Mouse (Mus musculus) frontal cortex, postnatal 14 days (tissue): Measurements from ENCODE around the gene Ptprs.
A peak's percentile ranks its signal among the peaks of the same experiment; 100 is the strongest.

ENCODE experiments used
- DNase-seq, 2 experiments: peaks; one replicate each; pipeline ENCODE4 v3.0.0; 2022; ENCODE audit warnings: low spot score in 2 of 2

Ptprs gene

DNA sequence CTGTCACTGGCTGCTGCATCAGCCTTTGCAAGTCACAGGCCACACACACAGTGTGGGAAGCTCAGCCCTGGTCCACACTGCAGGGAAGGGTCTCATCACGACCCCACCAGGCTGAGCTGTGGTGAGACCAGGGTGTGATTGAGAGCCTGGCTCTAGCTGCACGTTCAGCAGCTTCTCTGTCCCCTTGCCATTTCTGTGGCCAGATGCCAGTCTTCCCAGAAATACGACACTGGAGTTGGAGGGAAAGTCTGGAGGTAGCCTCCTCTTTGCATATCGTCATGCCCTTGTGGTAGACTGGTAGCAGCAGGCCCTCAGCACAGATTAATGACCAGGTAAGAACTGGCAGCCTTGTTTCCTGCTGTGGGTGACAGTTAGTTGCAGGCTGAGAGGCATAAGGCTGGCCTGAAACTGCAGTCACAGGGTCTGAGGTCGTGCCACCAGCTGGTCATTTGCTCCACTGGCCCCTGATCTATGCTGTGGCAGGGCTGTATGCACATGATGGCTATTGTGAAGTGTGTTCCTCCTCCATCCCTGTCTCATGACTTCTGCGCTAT, 96.9 kb downstream of the Ptprs start:
- no peak for DNase-seq

DNA sequence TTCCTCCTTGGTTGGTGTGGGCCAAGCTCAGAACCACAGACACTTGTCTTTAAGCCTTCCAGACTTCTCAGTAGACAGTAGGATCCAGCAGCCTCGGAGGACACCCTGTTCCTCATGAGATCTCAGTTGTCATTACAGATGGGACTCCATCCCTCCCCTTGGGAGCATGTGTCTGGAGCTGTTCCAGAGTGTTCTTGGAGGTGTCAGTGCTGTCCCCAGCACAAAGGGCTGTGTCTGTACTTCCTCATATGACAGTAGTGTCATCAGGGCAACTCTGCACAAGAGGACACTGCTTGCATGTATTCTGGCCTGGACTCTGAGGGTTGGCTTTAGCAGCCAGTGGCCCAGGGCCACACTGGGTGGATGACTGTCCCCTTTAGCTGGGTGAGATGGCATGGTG, 101.4 kb downstream of the Ptprs start:
- DNase-seq = no peak

DNA sequence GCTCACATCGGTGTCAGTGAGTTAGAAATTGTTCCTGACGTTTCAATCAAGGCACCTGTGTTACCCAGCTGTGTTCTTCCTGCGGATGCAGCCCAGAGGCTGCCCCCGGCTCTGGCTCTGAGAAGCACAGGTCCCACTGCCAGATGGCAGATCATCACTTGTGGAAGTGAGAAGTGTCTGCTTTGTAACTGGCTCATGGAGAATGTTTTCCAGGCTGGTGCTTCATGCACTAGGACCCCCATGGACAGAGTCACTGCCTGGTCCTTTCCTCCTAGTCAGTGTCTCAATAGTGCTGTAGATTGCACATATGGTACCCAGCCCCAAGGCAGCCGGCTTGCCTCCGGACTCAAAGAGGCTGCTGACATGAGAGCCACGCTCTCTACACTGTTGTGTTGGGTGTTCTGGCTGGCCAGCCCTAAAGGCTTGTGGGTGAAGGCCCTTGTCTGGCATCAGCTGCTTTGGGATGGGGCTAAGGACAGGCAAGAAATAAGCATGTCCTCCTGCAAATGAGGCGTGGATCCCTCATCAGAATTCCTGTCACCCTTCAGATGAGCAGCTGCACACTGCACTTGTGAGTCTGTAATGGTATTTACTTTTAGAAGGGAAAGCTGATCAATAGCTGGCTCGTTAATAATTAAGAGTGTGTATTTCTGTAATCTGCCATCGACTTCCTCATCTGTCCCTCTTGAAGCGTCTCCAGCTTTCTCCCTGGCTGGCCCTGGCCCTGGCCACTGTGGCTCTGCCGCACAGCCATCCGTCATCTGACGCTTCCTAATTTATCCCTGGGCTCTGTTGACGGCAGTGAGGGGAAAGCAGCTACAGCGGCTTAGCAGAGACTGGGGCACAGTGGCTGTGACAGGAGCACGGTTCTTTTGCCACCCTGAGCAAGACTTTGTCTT, 102.9 kb downstream of the Ptprs start:
- no peak for DNase-seq

GRCm38 (mm10) chr17:56372109-56372508, 104.2 kb downstream of the Ptprs start:
- DNase-seq = no peak

- DNase-seq = peak; percentile 60 to 64
These were observed 105.1 kb downstream of the Ptprs start for GRCm38 (mm10) chr17:56371029-56371660.

DNA sequence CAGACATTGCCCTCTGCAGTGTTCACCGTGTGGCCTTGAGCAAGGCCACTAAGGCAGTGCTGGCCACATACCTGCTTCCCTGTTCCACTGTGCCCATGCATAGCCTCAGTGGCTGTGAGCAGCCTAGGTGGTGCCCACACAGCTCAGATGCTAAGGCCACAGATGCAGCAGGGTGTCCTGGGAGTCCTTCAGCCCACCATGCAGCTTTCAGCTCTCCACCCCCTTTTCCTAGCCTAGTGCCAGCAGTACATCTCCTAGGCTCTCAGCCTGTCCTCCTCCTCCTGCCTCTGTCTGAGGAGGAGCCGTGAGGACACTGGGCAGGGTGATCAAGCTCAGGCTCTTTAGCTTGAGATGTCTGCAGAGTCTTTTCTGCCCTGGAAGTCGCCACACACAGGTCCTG, 106.2 kb downstream of the Ptprs start:
- DNase-seq = no peak

GRCm38 (mm10) chr17:56368291-56368790, 107.9 kb downstream of the Ptprs start:
- DNase-seq = no peak

DNA sequence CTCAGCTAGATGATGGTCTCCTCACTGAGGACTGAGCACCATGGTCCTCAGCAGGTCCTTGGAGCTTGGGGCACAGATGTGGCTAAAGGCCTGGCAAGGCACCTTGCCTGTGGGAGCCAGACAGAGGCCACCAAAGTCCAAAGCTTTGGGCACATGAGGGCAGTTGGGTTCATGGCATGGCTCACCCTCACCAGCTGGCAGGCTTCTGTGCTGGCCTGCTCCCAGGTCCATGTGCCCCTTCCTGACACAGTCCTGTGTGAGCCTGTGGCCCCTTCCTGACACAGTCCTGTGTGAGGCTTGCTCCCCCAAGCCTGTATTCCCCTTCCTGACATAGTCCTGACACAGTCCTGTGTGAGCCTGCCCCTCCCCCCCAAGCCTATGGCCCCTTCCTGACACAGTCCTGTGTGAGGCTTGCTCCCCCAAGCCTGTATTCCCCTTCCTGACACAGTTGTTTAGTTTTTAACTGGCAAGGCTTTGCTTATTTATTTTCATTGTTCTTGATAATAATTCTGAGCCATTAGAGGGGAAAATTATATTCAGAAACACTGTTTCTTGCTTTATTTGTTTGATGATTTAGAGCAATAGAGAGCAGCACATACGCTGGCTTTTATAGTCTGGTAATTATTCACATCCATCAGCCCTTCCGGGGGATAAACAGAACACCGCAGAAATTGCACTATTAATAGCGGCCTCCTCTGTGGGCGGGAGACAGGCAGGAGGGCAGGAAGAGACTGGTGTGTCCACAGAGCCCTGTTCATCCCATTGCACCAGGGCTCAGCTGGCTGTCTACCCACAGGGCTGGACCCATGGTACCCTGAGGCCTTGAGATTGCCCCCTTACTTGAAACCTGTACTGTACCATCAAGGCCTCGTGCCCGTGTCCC, 110.3 kb downstream of the Ptprs start:
- DNase-seq = no peak
